Mouse (Mus musculus) splenic B cell, adult 2 months (primary cell): ENCODE data around the gene Pgm2l1.
A peak's percentile ranks its signal among the peaks of the same experiment; 100 is the strongest.

Experiments
- DNase-seq: peaks from one replicate; pipeline ENCODE4 v3.0.0-alpha.2; 2011; ENCODE audit warnings: low read depth, low spot score
- H3K27me3 ChIP-seq: 2 replicates; pipeline ENCODE4 v1.6.1; 2012; ENCODE audit warnings: mild to moderate bottlenecking, low read length, moderate library complexity, mixed read lengths; ENCODE audit not compliant: control insufficient read depth, poor library complexity, insufficient read depth, severe bottlenecking
- H3K36me3 ChIP-seq: 2 replicates; pipeline ENCODE4 v1.6.1; 2012; ENCODE audit warnings: mild to moderate bottlenecking, low read length, moderate library complexity, mixed read lengths; ENCODE audit not compliant: control insufficient read depth, poor library complexity, insufficient read depth, severe bottlenecking

The Pgm2l1 gene

DNA sequence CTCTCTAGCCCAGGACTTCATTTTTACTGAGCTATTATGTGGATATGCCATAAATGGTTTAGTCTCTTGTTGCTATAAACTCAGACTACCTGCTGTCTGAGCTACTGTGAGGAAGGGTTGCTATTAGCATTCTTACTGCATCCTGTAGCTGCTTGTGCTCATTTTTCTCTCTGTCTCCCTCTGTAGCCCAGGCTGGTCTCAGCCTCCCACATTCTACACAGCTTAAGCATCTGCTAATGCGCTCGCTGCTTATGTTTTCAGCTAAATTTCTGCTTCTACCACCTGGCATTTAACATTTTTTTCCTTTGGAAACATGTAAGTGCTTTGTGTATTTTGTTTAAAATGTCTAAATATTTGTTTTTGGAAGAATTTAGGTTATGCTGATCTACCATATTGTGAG is 68.6 kb downstream of the Pgm2l1 start:
- DNase-seq: no peak
- H3K27me3 ChIP-seq: no peaks in the 10 kb centered on the region

DNA sequence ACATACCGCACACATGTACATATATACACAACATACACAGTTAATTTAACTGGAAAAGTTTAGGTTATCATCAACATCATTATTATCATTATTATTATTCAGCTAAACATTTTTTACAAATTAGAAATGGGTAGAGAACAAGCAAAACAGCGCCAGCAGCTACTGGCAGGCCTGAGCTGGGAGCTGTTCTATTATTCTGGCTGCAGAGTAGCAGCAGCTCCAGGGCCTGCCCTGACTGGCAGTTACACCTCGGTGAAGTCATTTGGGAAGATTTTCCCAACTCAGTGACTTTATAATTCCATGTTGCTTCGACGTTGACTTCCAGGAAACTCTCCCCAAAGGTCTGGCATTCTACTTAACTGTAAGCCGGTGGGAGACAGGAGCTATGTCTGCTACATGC is 69.5 kb downstream of the Pgm2l1 start:
- H3K36me3 ChIP-seq: no peaks in the 10 kb centered on the region
- no peak for DNase-seq
- H3K27me3 ChIP-seq: no peaks in the 10 kb centered on the region

More for the DNA sequence above, 68.6 kb downstream of the Pgm2l1 start:
- H3K36me3 ChIP-seq: no peaks in the 10 kb centered on the region

DNA sequence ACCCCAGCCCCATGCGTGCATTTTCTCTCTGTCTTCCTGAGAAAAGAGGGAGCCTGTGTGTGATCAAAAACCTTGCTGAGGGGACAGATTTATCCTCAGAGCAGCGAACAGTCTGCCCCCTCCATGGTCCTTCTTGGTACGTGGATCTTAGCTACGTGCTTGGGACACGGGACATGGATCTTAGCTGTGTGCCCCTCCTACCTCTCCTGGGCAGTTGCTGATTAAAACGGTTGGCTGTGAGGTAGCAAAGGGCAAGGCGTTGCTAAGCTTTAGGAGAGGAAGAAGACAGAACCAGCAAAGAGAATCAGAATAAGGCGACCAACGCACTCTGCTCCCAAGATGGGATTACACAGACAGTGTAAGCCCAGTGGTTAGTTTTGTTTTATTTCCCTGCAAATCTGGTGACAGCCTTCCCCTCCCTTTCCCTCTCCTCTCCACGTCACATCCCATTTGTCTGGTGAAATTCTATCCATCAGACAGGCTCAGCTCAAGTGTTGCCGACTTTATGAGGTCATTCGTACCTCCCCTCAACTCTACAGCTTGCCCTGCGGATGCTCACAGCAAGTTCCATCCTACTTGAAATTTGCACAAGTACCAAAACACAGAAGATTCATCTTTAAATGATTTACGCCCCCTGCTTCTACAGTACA is 71.8 kb downstream of the Pgm2l1 start:
- Histone ChIP-seq H3K36me3 (no peaks in the 10 kb centered on the region), H3K27me3 (no peaks in the 10 kb centered on the region)
- no peak for DNase-seq

DNA sequence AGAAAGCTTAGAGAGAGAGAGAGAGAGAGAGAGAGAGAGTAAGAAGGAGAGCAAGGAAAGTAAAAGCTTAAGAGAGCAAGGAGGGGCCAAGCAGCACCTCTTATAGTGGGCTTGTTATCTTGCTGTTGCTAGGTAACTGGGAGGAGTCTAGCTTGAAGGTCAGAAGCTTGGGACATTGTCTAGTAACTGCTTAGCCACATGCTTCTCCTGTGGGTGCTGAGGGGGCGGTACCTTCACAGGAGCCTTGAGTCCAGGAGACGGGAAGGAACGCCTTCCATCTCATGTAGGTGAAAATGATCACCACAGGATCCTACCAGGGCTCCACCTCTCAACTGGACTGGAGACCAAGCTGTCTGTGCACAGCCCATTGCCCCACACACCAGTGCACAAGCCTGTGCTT is 74.2 kb downstream of the Pgm2l1 start:
- DNase-seq: no peak
- Histone ChIP-seq H3K36me3 (no peaks in the 10 kb centered on the region), H3K27me3 (no peaks in the 10 kb centered on the region)

DNA sequence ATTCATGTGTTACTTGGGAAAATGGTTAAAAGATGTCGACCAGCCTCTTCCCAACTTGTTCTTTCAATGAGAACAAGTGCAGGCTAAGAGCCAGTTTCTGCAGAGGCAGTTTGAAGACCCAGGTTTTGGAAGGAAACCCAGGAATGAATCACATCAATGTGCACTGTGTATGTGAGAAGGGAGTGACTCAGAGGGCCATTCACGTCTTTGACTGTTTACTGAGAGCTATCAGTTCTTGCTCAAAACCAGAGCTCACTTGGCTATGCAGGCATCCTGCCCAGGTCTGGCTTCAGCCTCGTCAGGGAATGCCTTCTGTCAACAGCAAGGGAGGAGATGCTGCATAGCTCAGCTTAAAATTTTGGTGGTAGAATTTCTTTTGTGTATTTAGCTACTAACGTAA is 75.1 kb downstream of the Pgm2l1 start:
- DNase-seq: no peak
- no peaks in the 10 kb centered on the region for H3K36me3 ChIP-seq
- H3K27me3 ChIP-seq: no peaks in the 10 kb centered on the region

DNA sequence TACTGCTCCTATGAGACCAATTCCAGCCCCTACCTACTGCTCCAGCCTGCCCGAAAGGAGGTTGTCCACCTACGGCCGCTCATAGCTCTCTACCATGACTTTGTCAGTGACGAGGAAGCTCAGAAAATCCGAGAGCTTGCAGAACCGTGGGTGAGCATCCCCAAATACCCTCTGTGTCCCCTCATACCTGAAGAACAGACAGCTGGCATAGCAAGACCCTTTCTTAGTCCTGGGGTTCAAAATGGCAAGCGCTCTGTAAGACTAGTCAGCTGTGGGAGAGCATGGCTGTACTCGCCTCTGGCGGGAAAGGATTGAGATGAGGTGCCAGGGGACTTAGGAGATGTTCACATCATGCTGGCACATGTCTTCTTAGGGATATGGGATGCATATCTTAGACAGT is 78.7 kb downstream of the Pgm2l1 start:
- Histone ChIP-seq H3K27me3 (no peaks in the 10 kb centered on the region), H3K36me3 (no peaks in the 10 kb centered on the region)
- DNase-seq: no peak

DNA sequence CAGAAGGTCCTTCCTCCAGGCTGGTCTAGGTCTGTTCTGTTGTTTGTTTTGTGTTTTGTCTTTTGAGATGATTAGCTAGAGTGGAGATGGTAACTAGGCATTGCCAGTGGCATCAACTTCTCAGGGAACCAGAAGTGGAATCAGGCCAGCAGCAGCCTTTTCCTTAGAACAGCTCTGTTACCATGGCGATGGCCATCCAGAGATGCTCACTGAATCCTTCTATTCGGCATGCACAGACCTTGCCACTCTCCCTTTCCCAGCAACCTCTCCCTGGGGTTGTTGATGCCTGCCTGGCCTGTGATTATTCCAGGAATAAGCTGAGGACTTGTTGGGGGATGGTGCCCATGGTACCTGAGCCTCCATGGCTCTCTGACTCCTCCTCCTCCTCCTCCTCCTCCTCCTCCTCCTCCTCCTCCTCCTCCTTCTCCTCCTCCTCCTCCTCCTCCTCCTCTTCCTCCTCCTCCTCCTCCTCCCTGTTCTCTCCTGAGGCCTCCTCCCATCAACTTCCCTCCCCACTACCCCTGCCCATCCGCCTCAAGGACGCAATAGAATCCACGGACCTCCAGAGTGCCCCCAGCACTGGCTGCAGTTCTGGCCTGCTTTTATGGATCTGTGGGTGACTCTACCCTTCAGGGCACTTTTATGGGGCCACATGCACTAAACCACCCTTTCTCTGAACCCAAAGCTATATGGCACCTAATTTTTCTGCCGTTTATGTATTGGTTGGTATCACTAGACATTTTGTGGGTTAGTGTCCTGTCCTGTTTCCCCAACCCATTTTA is 80.9 kb downstream of the Pgm2l1 start:
- no peaks in the 10 kb centered on the region for H3K27me3 ChIP-seq
- H3K36me3 ChIP-seq: no peaks in the 10 kb centered on the region
- no peak for DNase-seq

DNA sequence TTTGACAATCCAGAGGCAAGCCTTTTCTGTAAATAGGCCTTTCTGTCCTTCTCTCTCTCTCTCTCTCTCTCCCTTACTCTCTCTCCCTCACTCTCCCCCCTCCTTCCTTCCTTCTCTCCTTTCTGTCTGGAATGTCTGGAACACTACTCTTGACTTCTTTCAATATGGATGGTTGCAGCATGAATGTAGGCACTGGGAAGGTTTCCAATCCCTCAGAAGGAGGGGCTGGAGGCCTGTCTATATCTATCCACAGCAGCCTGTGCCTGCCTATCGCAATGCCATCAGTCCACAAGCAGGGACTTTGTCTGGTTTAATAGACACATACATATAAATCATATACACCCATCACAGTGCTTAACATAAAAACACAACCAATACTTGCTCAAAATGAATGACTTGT is 82.0 kb downstream of the Pgm2l1 start:
- no peaks in the 10 kb centered on the region for H3K27me3 ChIP-seq
- no peak for DNase-seq
- no peaks in the 10 kb centered on the region for H3K36me3 ChIP-seq

DNA sequence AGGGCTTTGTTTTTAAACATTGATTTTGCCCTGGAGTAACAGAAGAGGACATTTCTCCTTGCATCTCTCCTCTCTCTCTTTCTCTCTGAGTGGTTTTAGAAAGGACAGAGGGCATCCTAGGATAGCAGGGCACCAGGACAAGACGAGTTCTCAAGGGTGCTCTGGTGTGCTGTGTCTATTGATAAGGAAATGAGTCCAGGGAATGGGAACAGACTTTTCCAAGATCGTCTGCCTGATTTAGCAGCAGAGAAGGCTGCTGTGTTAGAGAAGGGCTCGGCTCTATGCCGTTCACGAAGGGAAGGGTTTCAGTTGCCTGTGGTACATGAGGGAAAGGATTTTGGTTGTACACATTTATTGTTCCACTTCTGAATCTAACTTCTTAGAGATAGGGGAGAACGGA is 82.5 kb downstream of the Pgm2l1 start:
- H3K36me3 ChIP-seq: no peaks in the 10 kb centered on the region
- H3K27me3 ChIP-seq: no peaks in the 10 kb centered on the region
- DNase-seq: no peak

DNA sequence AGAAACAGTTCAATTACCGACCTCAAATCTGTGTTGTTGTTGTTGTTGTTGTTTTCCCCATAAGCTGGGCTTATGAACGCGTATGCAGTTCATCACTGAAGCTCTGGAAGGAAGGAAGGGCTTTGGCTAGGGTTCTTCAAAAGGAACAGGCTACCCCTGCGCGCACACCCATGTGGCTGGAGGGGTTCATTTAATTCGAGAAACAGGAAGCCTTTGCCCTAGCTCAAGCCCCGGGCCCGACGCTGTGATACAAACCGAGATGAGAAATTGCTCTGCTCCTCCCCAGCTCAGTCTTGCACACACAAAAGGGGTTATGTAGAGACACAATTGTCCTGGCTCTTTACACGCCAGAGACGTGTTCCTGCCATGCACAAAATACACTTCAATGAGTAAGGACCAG is 83.1 kb downstream of the Pgm2l1 start:
- H3K27me3 ChIP-seq: no peaks in the 10 kb centered on the region
- no peaks in the 10 kb centered on the region for H3K36me3 ChIP-seq
- DNase-seq: no peak

DNA sequence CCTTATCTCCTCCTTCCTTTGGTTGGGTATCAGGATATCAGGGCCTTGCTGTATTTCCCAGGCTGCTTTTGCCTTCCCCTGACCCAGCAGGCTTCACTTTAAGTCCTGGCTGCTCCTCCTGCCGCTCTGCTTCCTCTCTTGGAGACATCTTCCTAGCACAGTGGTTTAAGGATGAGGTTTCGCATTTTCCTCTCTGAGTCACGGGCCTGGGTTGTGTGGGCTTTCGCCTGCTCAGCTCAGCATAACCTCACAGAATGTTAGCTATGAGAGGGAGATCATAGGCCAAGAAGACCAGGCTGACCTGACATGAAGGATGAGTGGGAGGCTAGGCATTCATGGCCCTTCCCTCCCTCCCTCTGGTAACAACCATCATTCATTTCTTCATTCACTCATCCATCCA is 85.5 kb downstream of the Pgm2l1 start:
- Histone ChIP-seq H3K36me3 (no peaks in the 10 kb centered on the region), H3K27me3 (no peaks in the 10 kb centered on the region)
- DNase-seq: no peak

DNA sequence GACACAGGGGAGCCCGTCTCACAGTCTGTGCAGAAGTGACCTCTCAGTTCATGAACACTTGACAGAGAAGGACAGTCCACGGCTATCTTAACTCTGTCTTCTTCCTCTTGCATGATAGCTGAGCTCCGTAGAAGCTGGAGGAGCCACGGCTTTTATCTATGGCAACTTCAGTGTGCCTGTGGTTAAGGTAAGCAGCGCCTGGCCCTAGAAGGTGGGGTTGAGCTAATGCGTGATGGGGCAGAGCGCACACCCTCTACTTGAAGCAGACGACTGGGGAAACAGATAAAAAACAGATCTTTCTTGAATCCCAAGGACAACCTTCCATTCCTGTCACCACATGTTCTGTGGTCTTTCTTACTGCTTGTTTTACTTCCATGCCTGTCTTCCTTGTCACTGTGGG is 89.7 kb downstream of the Pgm2l1 start:
- no peaks in the 10 kb centered on the region for H3K36me3 ChIP-seq
- no peak for DNase-seq
- no peaks in the 10 kb centered on the region for H3K27me3 ChIP-seq

DNA sequence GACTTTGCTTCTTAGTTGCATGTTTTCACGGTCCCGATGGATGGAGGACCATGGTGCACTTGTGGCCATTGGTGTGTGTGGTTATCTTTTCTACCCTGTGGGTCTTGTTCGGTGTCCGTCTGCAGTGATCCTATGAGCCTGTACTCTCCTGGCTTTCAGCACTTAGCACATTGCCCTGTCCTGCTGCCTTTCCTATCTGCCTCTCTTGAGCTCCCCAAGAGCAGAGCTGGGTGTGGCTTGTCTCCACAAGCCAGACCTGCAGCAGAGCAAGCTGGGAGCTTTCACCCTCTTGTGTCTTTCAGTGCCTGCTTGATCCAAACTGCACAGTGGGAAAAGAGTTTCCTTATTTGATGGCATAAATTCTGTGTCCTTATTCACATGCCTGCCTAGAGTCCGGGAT is 90.3 kb downstream of the Pgm2l1 start:
- Histone ChIP-seq H3K27me3 (no peaks in the 10 kb centered on the region), H3K36me3 (no peaks in the 10 kb centered on the region)
- DNase-seq: no peak

DNA sequence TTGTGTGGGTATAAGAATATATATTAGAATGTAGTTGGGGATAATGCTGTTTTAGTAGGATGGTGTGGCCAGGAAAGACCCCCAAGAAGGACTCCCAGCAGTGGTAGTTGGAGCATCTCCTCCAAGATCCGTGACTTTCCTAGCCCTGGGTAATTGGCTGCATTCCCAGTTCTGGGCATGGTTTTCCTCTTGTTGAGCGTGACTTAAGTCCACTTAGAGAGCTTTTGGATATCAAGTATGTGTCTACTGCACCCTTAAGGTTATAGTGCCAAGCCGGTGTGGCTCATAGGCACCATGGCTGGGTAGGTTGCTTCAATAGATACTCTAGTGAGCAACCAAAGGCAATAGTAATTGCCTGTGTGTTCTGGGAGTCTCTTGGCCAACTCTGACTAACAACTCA is 96.5 kb downstream of the Pgm2l1 start:
- no peaks in the 10 kb centered on the region for H3K27me3 ChIP-seq
- H3K36me3 ChIP-seq: no peaks in the 10 kb centered on the region
- DNase-seq: no peak

DNA sequence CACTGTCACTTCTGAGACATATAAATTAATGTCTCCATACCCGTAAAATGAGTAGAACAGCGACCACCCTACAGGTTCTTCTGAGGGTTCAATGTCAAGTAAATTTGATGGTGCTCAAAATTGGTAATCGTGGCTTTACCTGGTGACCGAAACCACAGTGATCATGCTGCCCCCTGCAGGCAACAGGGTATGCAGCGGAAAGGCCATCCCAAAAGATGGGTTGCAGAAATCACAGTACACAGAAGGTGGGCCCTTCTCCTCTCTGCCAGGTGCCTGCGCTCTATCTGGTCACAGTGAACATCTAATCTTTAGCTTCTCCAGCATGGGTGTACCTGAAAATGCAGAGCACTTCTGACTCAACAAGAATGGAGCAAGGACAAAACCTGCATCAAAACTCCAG is 98.3 kb downstream of the Pgm2l1 start:
- Histone ChIP-seq H3K36me3 (no peaks in the 10 kb centered on the region), H3K27me3 (no peaks in the 10 kb centered on the region)
- peak; percentile 18 for DNase-seq

DNA sequence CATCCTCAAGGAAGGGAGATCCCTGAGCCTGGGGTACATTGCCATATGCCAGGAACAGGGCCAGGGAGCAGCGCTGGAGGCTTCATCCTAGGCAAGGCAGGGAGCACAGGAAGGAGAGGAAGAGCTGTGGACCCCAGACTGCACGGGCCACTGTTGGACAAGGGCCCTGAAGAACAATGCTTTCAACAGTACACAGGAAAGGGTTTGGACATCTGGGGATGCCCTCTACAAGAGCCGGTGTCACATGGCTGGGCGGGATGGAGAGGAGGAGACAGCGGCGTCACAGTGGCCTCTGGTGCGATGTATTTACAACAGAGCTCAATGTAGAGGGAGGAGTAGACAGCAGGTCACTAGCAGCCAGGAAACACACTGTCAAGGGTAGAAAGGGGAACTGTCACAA is 100.3 kb downstream of the Pgm2l1 start:
- no peaks in the 10 kb centered on the region for H3K27me3 ChIP-seq
- no peak for DNase-seq
- H3K36me3 ChIP-seq: no peaks in the 10 kb centered on the region; the same call in 1 of the 2 replicates
